Mouse (Mus musculus) midbrain, embryonic 14.5 days (tissue): Measurements from ENCODE around the gene Fam217a. TPM values are rescaled to one million over a fixed set of nuclear protein-coding genes. Genes with fewer than 3 reads are reported as not detected.
"Not testable (repeated sequence)": the region's sequence is repeated elsewhere in the genome, so short reads cannot be mapped to it uniquely, and the experiment has no call there.

ENCODE experiments used
- ATAC-seq: fragments of 200-750 bp; cut with Nextera tagmentation; 2 replicates; pipeline ENCODE4 v1.8.0; 2017; ENCODE audit warnings: moderate number of reproducible peaks, moderate library complexity; ENCODE audit not compliant: low FRiP score, low TSS enrichment
- DNase-seq: peaks from one replicate; pipeline ENCODE4 v3.0.0-alpha.2; 2015
- H3K27ac ChIP-seq: fragments of 300-500 bp; sonication (generic); replicated peaks from 2 replicates; pipeline ENCODE4 v1.5.1; 2014; ENCODE audit warnings: mild to moderate bottlenecking, low read depth, low read length, moderate library complexity
- H3K27me3 ChIP-seq: fragments of 300-500 bp; sonication (generic); 2 replicates; pipeline ENCODE4 v1.6.1; 2014; ENCODE audit warnings: low read length, control low read depth, mixed read lengths; ENCODE audit not compliant: control insufficient read depth, insufficient read depth
- H3K36me3 ChIP-seq: fragments of 300-500 bp; sonication (generic); 2 replicates; pipeline ENCODE4 v1.6.1; 2014; ENCODE audit warnings: low read length, control low read depth; ENCODE audit not compliant: control insufficient read depth, insufficient read depth
- H3K4me1 ChIP-seq: fragments of 300-500 bp; sonication (generic); 2 replicates; pipeline ENCODE4 v1.6.1; 2014; ENCODE audit warnings: mild to moderate bottlenecking, antibody characterized with exemption, low read length, control low read depth; ENCODE audit not compliant: control insufficient read depth, insufficient read depth
- H3K4me2 ChIP-seq: fragments of 300-500 bp; sonication (generic); 2 replicates; pipeline ENCODE4 v1.6.1; 2014; ENCODE audit warnings: mild to moderate bottlenecking, low read length, moderate library complexity
- H3K4me3 ChIP-seq: fragments of 300-500 bp; sonication (generic); replicated peaks from 2 replicates; pipeline ENCODE4 v1.5.1; 2014; ENCODE audit warnings: low read depth, low read length
- H3K9ac ChIP-seq: fragments of 300-500 bp; sonication (generic); replicated peaks from 2 replicates; pipeline ENCODE4 v1.6.1; 2014; ENCODE audit warnings: mild to moderate bottlenecking, low read length, moderate library complexity
- H3K9me3 ChIP-seq: fragments of 300-500 bp; sonication (generic); 2 replicates; pipeline ENCODE4 v1.6.1; 2016; ENCODE audit warnings: low read length, control low read depth, mixed read lengths; ENCODE audit not compliant: control insufficient read depth
- WGBS: fragments of 180-500 bp; shearing (Covaris S2); extraction: QIAGEN DNeasy Blood & Tissue Kit; methylation state at CpG from one replicate; pipeline ENCODE4 v1.1.7; 2014; 5-methylcytosine and 5-hydroxymethylcytosine counted together
- polyA plus RNA-seq: library from polyadenylated mRNA; unstranded; fragments of >200 nt; fragmentation: Nextera tagmentation; extraction: Ambion mirVana; gene quantifications from 2 replicates; pipeline ENCODE4 v1.2.1, GENCODE M21; 2014

The Fam217a gene
- polyA plus RNA-seq, 1 experiment from 2014 or later = 0.83 TPM

DNA sequence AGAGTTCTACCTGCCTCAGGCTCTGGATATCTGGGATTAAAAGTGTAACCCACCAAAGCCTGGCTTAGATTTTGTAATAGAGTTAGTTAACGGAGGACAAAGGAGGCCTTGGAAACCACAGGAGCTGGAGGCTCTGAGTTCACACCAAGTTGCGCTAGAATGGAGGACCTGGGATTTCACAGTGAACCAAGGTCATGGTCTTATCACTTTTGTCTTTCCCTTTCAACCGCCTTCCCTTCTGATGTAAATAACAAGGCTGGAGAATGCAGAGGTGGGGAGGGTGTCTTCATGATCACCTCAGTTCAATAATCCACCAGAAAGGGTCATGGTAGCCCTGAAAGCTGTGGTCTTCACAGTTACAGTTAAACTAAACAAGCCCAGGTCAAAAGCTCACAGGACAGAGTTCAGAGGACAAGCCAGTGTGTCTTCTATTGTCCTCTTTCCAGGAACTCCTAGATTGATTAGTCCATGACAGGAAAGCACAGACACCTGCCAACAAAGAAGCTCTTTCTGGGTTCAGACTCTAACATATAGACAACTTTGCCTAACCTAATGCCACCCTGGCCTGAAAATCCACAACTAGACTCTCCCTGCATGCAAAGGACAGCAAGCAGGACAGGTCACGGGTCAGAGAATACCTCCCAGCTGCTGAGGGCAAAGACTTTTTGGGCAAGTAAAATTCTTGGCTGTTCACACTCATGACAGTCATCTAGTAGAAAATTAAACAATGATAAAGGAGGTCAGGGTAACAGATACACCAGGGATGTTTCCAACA is 37.1 kb upstream of the Fam217a start:
- DNase-seq (no peak), ATAC-seq (no peak)
- 86% methylated on average over 4 of the region's 4 CpGs for WGBS
- Histone ChIP-seq H3K4me3 (no peak overlapping the region), H3K4me2 (no peak overlapping the region), H3K9ac (no peak overlapping the region), H3K4me1 (0 out of 2 replicates have a peak, but pooled peaks cover 3% of the 10 kb centered on the region), H3K36me3 (no peaks in the 10 kb centered on the region), H3K27me3 (peaks cover 8% of the 10 kb centered on the region; the same call in 1 of the 2 replicates), H3K9me3 (no peaks in the 10 kb centered on the region), H3K27ac (no peak overlapping the region)

- H3K4me1 ChIP-seq, H3K27me3 ChIP-seq, H3K4me2 ChIP-seq, H3K4me3 ChIP-seq, H3K9ac ChIP-seq, H3K36me3 ChIP-seq, ATAC-seq, H3K9me3 ChIP-seq, H3K27ac ChIP-seq: not testable (repeated sequence)
- peak; percentile 4 for DNase-seq
- 76% methylated on average over 3 of the region's 3 CpGs for WGBS
Observed at GRCm38 (mm10) chr13:34958158-34958557, 34.0 kb upstream of the Fam217a start.

DNA sequence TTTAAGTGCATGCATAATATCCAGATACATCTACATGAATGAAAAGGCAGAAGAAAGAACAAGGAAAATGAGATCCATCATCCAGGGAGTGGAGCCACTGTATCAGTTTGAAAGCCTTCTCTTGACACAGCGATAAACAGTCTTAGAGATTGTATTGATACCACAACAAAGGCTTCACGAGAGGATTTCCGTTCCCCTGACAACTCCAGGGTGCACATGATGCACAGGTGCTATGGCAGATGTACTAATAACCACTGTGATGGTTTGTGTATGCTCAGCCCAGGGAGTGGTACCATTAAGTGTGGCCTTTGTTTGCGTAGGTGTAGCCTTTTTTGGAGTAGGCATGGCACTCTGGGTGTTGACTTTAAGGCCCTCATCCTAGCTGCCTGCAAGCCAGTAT is 32.8 kb upstream of the Fam217a start:
- H3K4me2 ChIP-seq = no peak overlapping the region
- DNase-seq (no peak), ATAC-seq (no peak)
- H3K4me3 ChIP-seq = no peak overlapping the region
- H3K27me3 ChIP-seq = no peaks in the 10 kb centered on the region
- no peaks in the 10 kb centered on the region for H3K9me3 ChIP-seq
- no peaks in the 10 kb centered on the region for H3K4me1 ChIP-seq
- WGBS = 88% methylated on average over 4 of the region's 4 CpGs
- no peaks in the 10 kb centered on the region for H3K36me3 ChIP-seq
- no peak overlapping the region for H3K27ac ChIP-seq
- no peak overlapping the region for H3K9ac ChIP-seq

- H3K27ac ChIP-seq, H3K4me3 ChIP-seq, DNase-seq, H3K4me1 ChIP-seq, H3K36me3 ChIP-seq, H3K27me3 ChIP-seq, H3K9me3 ChIP-seq, H3K9ac ChIP-seq, H3K4me2 ChIP-seq, ATAC-seq: not testable (repeated sequence)
- WGBS = 97% methylated on average over 2 of the region's 2 CpGs
Observed at GRCm38 (mm10) chr13:34951437-34951836, 27.3 kb upstream of the Fam217a start.

GRCm38 (mm10) chr13:34942370-34942769 is 18.3 kb upstream of the Fam217a start:
- H3K27ac ChIP-seq = no peak overlapping the region
- no peaks in the 10 kb centered on the region for H3K27me3 ChIP-seq
- no peak overlapping the region for H3K9ac ChIP-seq
- DNase-seq (no peak), ATAC-seq (no peak)
- H3K4me2 ChIP-seq = no peak overlapping the region
- no peak overlapping the region for H3K4me3 ChIP-seq
- H3K4me1 ChIP-seq = no peaks in the 10 kb centered on the region
- no peaks in the 10 kb centered on the region for H3K9me3 ChIP-seq
- H3K36me3 ChIP-seq = no peaks in the 10 kb centered on the region

GRCm38 (mm10) chr13:34934931-34935644 is 11.0 kb upstream of the Fam217a start:
- H3K4me2 ChIP-seq = no peak overlapping the region
- no peak overlapping the region for H3K27ac ChIP-seq
- no peaks in the 10 kb centered on the region for H3K9me3 ChIP-seq
- H3K9ac ChIP-seq = no peak overlapping the region
- no peaks in the 10 kb centered on the region for H3K36me3 ChIP-seq
- DNase-seq = peak; percentile 28
- ATAC-seq = no peak
- H3K4me1 ChIP-seq = no peaks in the 10 kb centered on the region
- 80% methylated on average over 10 of the region's 10 CpGs for WGBS
- H3K4me3 ChIP-seq = no peak overlapping the region
- no peaks in the 10 kb centered on the region for H3K27me3 ChIP-seq

DNA sequence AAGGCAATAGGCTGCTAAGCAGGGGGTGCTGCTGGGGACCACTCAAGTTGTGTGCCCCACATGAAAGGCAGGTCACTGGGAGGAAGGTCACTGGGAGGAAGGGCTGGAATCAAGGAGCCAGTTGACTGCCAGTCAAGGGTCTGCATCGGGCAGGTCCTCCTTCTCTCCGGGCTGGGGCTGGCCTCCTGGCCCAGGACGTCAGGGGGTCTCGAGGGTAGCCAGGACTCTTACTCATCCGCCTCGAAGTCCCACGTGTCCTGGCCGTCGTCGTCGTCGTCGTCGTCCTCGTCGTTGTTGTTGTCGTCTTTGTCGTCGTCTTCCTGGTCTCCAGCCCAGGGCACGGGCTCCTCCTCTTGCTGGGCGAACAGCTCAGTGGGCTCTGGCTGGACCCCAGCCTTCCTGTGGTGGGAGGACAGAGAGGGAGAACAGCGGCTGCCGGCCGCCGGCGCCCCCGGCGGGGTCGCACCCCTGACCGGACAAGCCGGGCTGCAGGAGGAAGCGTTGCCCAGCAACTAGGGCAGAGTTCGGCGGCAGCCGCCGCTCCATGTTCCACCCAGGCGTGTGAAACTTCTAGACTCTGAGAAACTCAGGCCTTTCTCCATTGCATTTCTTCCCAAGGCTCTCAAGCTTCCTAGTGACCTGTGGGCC is 7.5 kb downstream of the Fam217a start:
- Histone ChIP-seq H3K9me3 (no peaks in the 10 kb centered on the region), H3K4me3 (peak overlapping the region; percentile 22), H3K9ac (no peak overlapping the region; the same call in 1 of the 2 replicates), H3K4me2 (peak overlapping the region; percentile 50), H3K36me3 (no peaks in the 10 kb centered on the region), H3K27me3 (no peaks in the 10 kb centered on the region), H3K4me1 (peaks cover 5% of the 10 kb centered on the region; the same call in 1 of the 2 replicates), H3K27ac (no peak overlapping the region)
- WGBS = 27% methylated on average over 37 of the region's 37 CpGs
- DNase-seq = peak; percentile 15
- ATAC-seq = no peak

DNA sequence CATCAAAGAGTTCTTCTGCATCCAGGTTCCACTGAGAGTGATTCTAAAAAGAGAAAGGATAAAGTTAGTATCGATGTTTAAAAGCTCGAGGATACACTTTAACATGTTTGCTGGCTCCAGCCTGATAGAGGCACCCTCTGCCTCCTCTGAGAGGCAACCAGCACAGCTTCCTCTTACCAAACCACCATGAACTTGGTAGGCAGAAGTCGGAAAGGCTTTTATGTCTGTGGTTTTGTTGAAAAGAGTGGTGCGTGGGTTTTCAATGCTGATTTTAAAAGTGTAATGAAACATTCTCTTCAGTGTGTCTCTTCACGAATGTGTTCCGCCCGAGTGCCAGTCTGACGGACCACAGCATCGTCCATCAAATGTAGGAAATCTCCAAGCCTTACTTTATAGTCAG is 9.5 kb downstream of the Fam217a start:
- WGBS = 89% methylated on average over 9 of the region's 9 CpGs
- DNase-seq (no peak), ATAC-seq (no peak)
- Histone ChIP-seq H3K27ac (no peak overlapping the region), H3K36me3 (no peaks in the 10 kb centered on the region), H3K4me2 (no peak overlapping the region), H3K4me3 (no peak overlapping the region), H3K4me1 (peaks cover 5% of the 10 kb centered on the region; the same call in 1 of the 2 replicates), H3K9ac (no peak overlapping the region), H3K27me3 (no peaks in the 10 kb centered on the region), H3K9me3 (no peaks in the 10 kb centered on the region)
